Mouse (Mus musculus): ENCODE measurements at regions not wholly inside any gene's neighbourhood (a gene's known extent, or its start where the extent isn't known, plus 50 kb on each side); places are given as distances from the start of the nearest gene placed in this dataset.
A peak's percentile ranks its signal among the peaks of the same experiment; 100 is the strongest.

GRCm38 (mm10) chr13:7306995-7307394, 658.4 kb upstream of the Pfkp start:
- no peaks in the 10 kb centered on the region for H3K36me3 ChIP-seq (replicated peaks)
- no peak overlapping the region for H3K4me2 ChIP-seq
- no peaks in the 10 kb centered on the region for H3K9me3 ChIP-seq
- 85% methylated on average over 1 of the region's 1 CpGs for WGBS
- no peaks in the 10 kb centered on the region for H3K4me1 ChIP-seq
- no peaks in the 10 kb centered on the region for H3K27me3 ChIP-seq
- H3K27ac ChIP-seq = no peak overlapping the region
- ATAC-seq (ENCODE audit: low FRiP score) = no peak
- no peak overlapping the region for H3K9ac ChIP-seq
- no peak overlapping the region for H3K4me3 ChIP-seq (replicated peaks)

- Histone ChIP-seq H3K27me3 (no peaks in the 10 kb centered on the region), H3K9ac (no peak overlapping the region), H3K9me3 (no peaks in the 10 kb centered on the region), H3K4me1 (no peaks in the 10 kb centered on the region), H3K36me3 (replicated peaks) (no peaks in the 10 kb centered on the region), H3K4me3 (replicated peaks) (no peak overlapping the region), H3K4me2 (no peak overlapping the region), H3K27ac (no peak overlapping the region)
- ATAC-seq (ENCODE audit: low FRiP score) = no peak
- 94% methylated on average over 5 of the region's 5 CpGs for WGBS
Measured at GRCm38 (mm10) chr13:7307396-7307795, 658.8 kb upstream of the Pfkp start.

- H3K9me3 ChIP-seq = no peaks in the 10 kb centered on the region
- WGBS = 88% methylated on average over 1 of the region's 1 CpGs
- ATAC-seq (ENCODE audit: low FRiP score) = no peak
- no peaks in the 10 kb centered on the region for H3K27me3 ChIP-seq
- H3K36me3 ChIP-seq (replicated peaks) = no peaks in the 10 kb centered on the region
- H3K4me2 ChIP-seq = no peak overlapping the region
- H3K4me1 ChIP-seq = no peaks in the 10 kb centered on the region
- H3K27ac ChIP-seq = no peak overlapping the region
- H3K9ac ChIP-seq = no peak overlapping the region
- H3K4me3 ChIP-seq (replicated peaks) = no peak overlapping the region
Measured at GRCm38 (mm10) chr13:7313474-7313873, 664.9 kb upstream of the Pfkp start.

- no peaks in the 10 kb centered on the region for H3K4me1 ChIP-seq
- H3K4me3 ChIP-seq (replicated peaks) = no peak overlapping the region
- H3K4me2 ChIP-seq = no peak overlapping the region
- H3K27ac ChIP-seq = no peak overlapping the region
- WGBS = 82% methylated on average over 2 of the region's 2 CpGs
- no peaks in the 10 kb centered on the region for H3K27me3 ChIP-seq
- no peaks in the 10 kb centered on the region for H3K36me3 ChIP-seq (replicated peaks)
- H3K9me3 ChIP-seq = no peaks in the 10 kb centered on the region
- no peak overlapping the region for H3K9ac ChIP-seq
- ATAC-seq (ENCODE audit: low FRiP score) = no peak
Measured at GRCm38 (mm10) chr13:7330151-7330550, 681.6 kb upstream of the Pfkp start.

- no peak overlapping the region for H3K9ac ChIP-seq
- H3K4me2 ChIP-seq = no peak overlapping the region
- no peaks in the 10 kb centered on the region for H3K27me3 ChIP-seq
- no peaks in the 10 kb centered on the region for H3K4me1 ChIP-seq
- H3K27ac ChIP-seq = no peak overlapping the region
- no peak overlapping the region for H3K4me3 ChIP-seq (replicated peaks)
- no peak for ATAC-seq (ENCODE audit: low FRiP score)
- H3K36me3 ChIP-seq (replicated peaks) = no peaks in the 10 kb centered on the region
- 77% methylated on average over 1 of the region's 1 CpGs for whole genome bisulfite sequencing
- no peaks in the 10 kb centered on the region for H3K9me3 ChIP-seq
Measured at GRCm38 (mm10) chr13:7345760-7346159, 697.2 kb upstream of the Pfkp start.

- Histone ChIP-seq H3K4me2 (no peak overlapping the region), H3K27ac (no peak overlapping the region), H3K9me3 (no peaks in the 10 kb centered on the region), H3K9ac (no peak overlapping the region), H3K27me3 (no peaks in the 10 kb centered on the region), H3K4me1 (no peaks in the 10 kb centered on the region), H3K36me3 (replicated peaks) (no peaks in the 10 kb centered on the region), H3K4me3 (replicated peaks) (no peak overlapping the region)
- ATAC-seq (ENCODE audit: low FRiP score) = no peak
Measured at GRCm38 (mm10) chr13:7348431-7348830, 699.9 kb upstream of the Pfkp start.

GRCm38 (mm10) chr13:7353011-7353410, 704.4 kb upstream of the Pfkp start:
- H3K4me3 ChIP-seq (replicated peaks) = no peak overlapping the region
- H3K4me1 ChIP-seq = no peaks in the 10 kb centered on the region
- H3K9me3 ChIP-seq = no peaks in the 10 kb centered on the region
- H3K9ac ChIP-seq = no peak overlapping the region
- no peaks in the 10 kb centered on the region for H3K27me3 ChIP-seq
- 85% methylated on average over 4 of the region's 4 CpGs for WGBS
- H3K27ac ChIP-seq = no peak overlapping the region
- no peaks in the 10 kb centered on the region for H3K36me3 ChIP-seq (replicated peaks)
- no peak overlapping the region for H3K4me2 ChIP-seq
- no peak for ATAC-seq (ENCODE audit: low FRiP score)

- no peak for ATAC-seq (ENCODE audit: low FRiP score)
- no peak overlapping the region for H3K9ac ChIP-seq
- no peak overlapping the region for H3K4me2 ChIP-seq
- H3K4me3 ChIP-seq (replicated peaks) = no peak overlapping the region
- 80% methylated on average over 3 of the region's 3 CpGs for WGBS
- H3K27me3 ChIP-seq = no peaks in the 10 kb centered on the region
- H3K36me3 ChIP-seq (replicated peaks) = no peaks in the 10 kb centered on the region
- no peaks in the 10 kb centered on the region for H3K9me3 ChIP-seq
- H3K27ac ChIP-seq = no peak overlapping the region
- no peaks in the 10 kb centered on the region for H3K4me1 ChIP-seq
Measured at GRCm38 (mm10) chr13:7357071-7357470, 708.5 kb upstream of the Pfkp start.

- no peak overlapping the region for H3K4me3 ChIP-seq (replicated peaks)
- no peaks in the 10 kb centered on the region for H3K27me3 ChIP-seq
- 74% methylated on average over 8 of the region's 8 CpGs for WGBS
- no peak for ATAC-seq (ENCODE audit: low FRiP score)
- H3K36me3 ChIP-seq (replicated peaks) = no peaks in the 10 kb centered on the region
- H3K4me1 ChIP-seq = no peaks in the 10 kb centered on the region; the same call in 1 of the 2 replicates
- H3K9me3 ChIP-seq = no peaks in the 10 kb centered on the region
- no peak overlapping the region for H3K9ac ChIP-seq
- H3K4me2 ChIP-seq = no peak overlapping the region
- no peak overlapping the region for H3K27ac ChIP-seq
Measured at GRCm38 (mm10) chr13:7373559-7373958, 725.0 kb upstream of the Pfkp start.

GRCm38 (mm10) chr13:7374993-7375627, 726.5 kb upstream of the Pfkp start:
- ATAC-seq (ENCODE audit: low FRiP score) = no peak
- H3K27ac ChIP-seq = no peak overlapping the region

GRCm38 (mm10) chr13:7414342-7415287, 766.0 kb upstream of the Pfkp start:
- H3K27me3 ChIP-seq = no peaks in the 10 kb centered on the region
- no peaks in the 10 kb centered on the region for H3K4me1 ChIP-seq
- 31% methylated on average over 3 of the region's 3 CpGs for WGBS
- no peak overlapping the region for H3K9ac ChIP-seq
- no peak overlapping the region for H3K4me3 ChIP-seq (replicated peaks)
- ATAC-seq (ENCODE audit: low FRiP score) = peak; percentile 75
- H3K4me2 ChIP-seq = no peak overlapping the region
- no peaks in the 10 kb centered on the region for H3K36me3 ChIP-seq (replicated peaks)
- no peaks in the 10 kb centered on the region for H3K9me3 ChIP-seq
- H3K27ac ChIP-seq = no peak overlapping the region

More at GRCm38 (mm10) chr13:7374993-7375627, 726.5 kb upstream of the Pfkp start:
- Histone ChIP-seq H3K9me3 (no peaks in the 10 kb centered on the region), H3K4me2 (no peak overlapping the region), H3K9ac (no peak overlapping the region), H3K4me3 (replicated peaks) (no peak overlapping the region), H3K27me3 (no peaks in the 10 kb centered on the region), H3K4me1 (no peaks in the 10 kb centered on the region; the same call in 1 of the 2 replicates), H3K36me3 (replicated peaks) (no peaks in the 10 kb centered on the region)
- 84% methylated on average over 7 of the region's 7 CpGs for WGBS

- H3K4me2 ChIP-seq = no peak overlapping the region
- H3K4me1 ChIP-seq = no peaks in the 10 kb centered on the region
- no peak overlapping the region for H3K4me3 ChIP-seq (replicated peaks)
- H3K9me3 ChIP-seq = no peaks in the 10 kb centered on the region
- H3K27me3 ChIP-seq = no peaks in the 10 kb centered on the region
- H3K27ac ChIP-seq = no peak overlapping the region
- H3K36me3 ChIP-seq (replicated peaks) = no peaks in the 10 kb centered on the region
- no peak for ATAC-seq (ENCODE audit: low FRiP score)
- no peak overlapping the region for H3K9ac ChIP-seq
Measured at GRCm38 (mm10) chr13:7427750-7428149, 774.9 kb upstream of the Adarb2 start.

- WGBS = 85% methylated on average over 3 of the region's 3 CpGs
- H3K4me1 ChIP-seq = no peaks in the 10 kb centered on the region
- H3K9me3 ChIP-seq = no peaks in the 10 kb centered on the region
- H3K9ac ChIP-seq = no peak overlapping the region
- no peak for ATAC-seq (ENCODE audit: low FRiP score)
- H3K27ac ChIP-seq = no peak overlapping the region
- no peaks in the 10 kb centered on the region for H3K27me3 ChIP-seq
- no peak overlapping the region for H3K4me2 ChIP-seq
- H3K4me3 ChIP-seq (replicated peaks) = no peak overlapping the region
- no peaks in the 10 kb centered on the region for H3K36me3 ChIP-seq (replicated peaks)
Measured at GRCm38 (mm10) chr13:7429271-7429670, 773.4 kb upstream of the Adarb2 start.
